Mouse (Mus musculus) left cerebral cortex, postnatal 4 days (tissue): ENCODE data around the gene Esr1. TPM values are rescaled to one million over a fixed set of nuclear protein-coding genes. Genes with fewer than 3 reads are reported as not detected.

Experiments used
- DNase-seq: peaks from one replicate; pipeline ENCODE4 v3.0.0-alpha.2; 2022
- intact Hi-C: fragments of 180-260 bp; cut with DNase I; formaldehyde crosslinking; loops from one replicate; pipeline ENCODE4 v1.15.1; 2025
- total RNA-seq, 2 experiments: library from RNA; stranded (reverse); gene quantifications; 2 replicates each; pipeline ENCODE4 v1.2.3; 2021

Gene Esr1
- total RNA-seq, 2 experiments from 2014 or later, result 3.5 to 3.9 TPM

- intact Hi-C loops, result no loop called here
- DNase-seq, result no peak
These were observed 186.9 kb downstream of the Esr1 start for GRCm38 (mm10) chr10:4798268-4798808.

- intact Hi-C loops, result no loop called here
- no peak for DNase-seq
These were observed 213.0 kb downstream of the Esr1 start for GRCm38 (mm10) chr10:4824366-4824765.

GRCm38 (mm10) chr10:4830592-4830991 lies 219.2 kb downstream of the Esr1 start:
- DNase-seq, result no peak
- intact Hi-C loops, result no loop called here

GRCm38 (mm10) chr10:4838099-4838498 lies 226.7 kb downstream of the Esr1 start:
- no peak for DNase-seq
- intact Hi-C loops, result no loop called here

- intact Hi-C loops, result no loop called here
- no peak for DNase-seq
These were observed 229.6 kb downstream of the Esr1 start for GRCm38 (mm10) chr10:4841039-4841438.

- no peak for DNase-seq
- intact Hi-C loops, result no loop called here
These were observed 236.1 kb downstream of the Esr1 start for GRCm38 (mm10) chr10:4847523-4847922.

- no peak for DNase-seq
- intact Hi-C loops, result no loop called here
These were observed 238.5 kb downstream of the Esr1 start for GRCm38 (mm10) chr10:4849881-4850280.

- DNase-seq, result no peak
- intact Hi-C loops, result no loop called here
These were observed 263.8 kb downstream of the Esr1 start for GRCm38 (mm10) chr10:4875076-4875737.

GRCm38 (mm10) chr10:4881391-4881790 lies 270.0 kb downstream of the Esr1 start:
- intact Hi-C loops, result no loop called here
- peak; percentile 60 for DNase-seq

- intact Hi-C loops, result no loop called here
- no peak for DNase-seq
These were observed 274.1 kb downstream of the Esr1 start for GRCm38 (mm10) chr10:4885506-4885905.

GRCm38 (mm10) chr10:4885961-4886360 lies 274.6 kb downstream of the Esr1 start:
- no peak for DNase-seq
- intact Hi-C loops, result no loop called here

- no peak for DNase-seq
- intact Hi-C loops, result no loop called here
These were observed 282.1 kb downstream of the Esr1 start for GRCm38 (mm10) chr10:4893475-4893874.

- no peak for DNase-seq
- intact Hi-C loops, result no loop called here
These were observed 286.4 kb downstream of the Esr1 start for GRCm38 (mm10) chr10:4897789-4898188.

- DNase-seq, result no peak
- intact Hi-C loops, result no loop called here
These were observed 288.9 kb downstream of the Esr1 start for GRCm38 (mm10) chr10:4900324-4900723.

- DNase-seq, result no peak
- intact Hi-C loops, result no loop called here
These were observed 297.9 kb downstream of the Esr1 start for GRCm38 (mm10) chr10:4909271-4909670.

GRCm38 (mm10) chr10:4910451-4910850 lies 299.1 kb downstream of the Esr1 start:
- intact Hi-C loops, result no loop called here
- no peak for DNase-seq

GRCm38 (mm10) chr10:4919046-4919445 lies 307.7 kb downstream of the Esr1 start:
- DNase-seq, result no peak
- intact Hi-C loops, result no loop called here

- no peak for DNase-seq
- intact Hi-C loops, result no loop called here
These were observed 312.2 kb downstream of the Esr1 start for GRCm38 (mm10) chr10:4923616-4924015.

- DNase-seq, result peak; percentile 3
- intact Hi-C loops, result no loop called here
These were observed 313.0 kb downstream of the Esr1 start for GRCm38 (mm10) chr10:4924391-4924790.

- intact Hi-C loops, result no loop called here
- no peak for DNase-seq
These were observed 331.8 kb downstream of the Esr1 start for GRCm38 (mm10) chr10:4943148-4943547.

GRCm38 (mm10) chr10:4944725-4945124 lies 333.3 kb downstream of the Esr1 start:
- DNase-seq, result no peak
- intact Hi-C loops, result no loop called here

- intact Hi-C loops, result no loop called here
- DNase-seq, result no peak
These were observed 354.4 kb downstream of the Esr1 start for GRCm38 (mm10) chr10:4965768-4966167.

- intact Hi-C loops, result no loop called here
- no peak for DNase-seq
These were observed 359.8 kb downstream of the Esr1 start for GRCm38 (mm10) chr10:4971156-4971555.
